Mouse (Mus musculus): ENCODE measurements around the gene Pde4b. TPM values are rescaled to one million over a fixed set of nuclear protein-coding genes. Genes with fewer than 3 reads are reported as not detected.
A peak's percentile ranks its signal among the peaks of the same experiment; 100 is the strongest.

Pde4b gene
- polyA plus RNA-seq, 1 experiment from 2014 or later: 22.5 TPM

DNA sequence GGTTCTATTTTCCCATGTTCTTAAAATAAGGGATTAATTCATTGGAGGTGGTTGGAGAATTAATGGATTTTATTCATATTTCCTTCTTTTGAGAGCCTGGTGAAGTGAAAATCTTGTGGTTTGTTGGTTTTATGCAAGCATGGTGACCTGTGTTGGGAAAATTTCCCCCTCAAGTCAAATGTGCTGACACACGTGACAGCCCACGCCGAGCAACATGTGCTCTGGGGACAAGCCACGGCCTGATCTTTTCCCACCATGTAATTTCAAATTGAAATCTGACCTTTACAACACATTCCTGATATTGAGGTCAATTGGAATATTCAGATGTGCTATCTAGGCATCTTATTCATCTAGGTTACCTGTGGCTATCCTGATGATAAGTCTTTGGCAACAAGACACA lies 443.5 kb downstream of the Pde4b start:
- H3K4me3 ChIP-seq: no peak overlapping the region
- H3K36me3 ChIP-seq: no peaks in the 10 kb centered on the region
- H3K9ac ChIP-seq: no peak overlapping the region
- H3K4me2 ChIP-seq: no peak overlapping the region
- H3K4me1 ChIP-seq (replicated peaks): peaks cover 23% of the 10 kb centered on the region
- 85% methylated on average over 4 of the region's 4 CpGs for WGBS
- no peaks in the 10 kb centered on the region for H3K9me3 ChIP-seq (replicated peaks)
- H3K27me3 ChIP-seq (replicated peaks): no peaks in the 10 kb centered on the region
- ATAC-seq (ENCODE audit: insufficient number of reproducible peaks, low FRiP score): no peak
- no peak overlapping the region for H3K27ac ChIP-seq (ENCODE audit: poor library complexity, severe bottlenecking)

DNA sequence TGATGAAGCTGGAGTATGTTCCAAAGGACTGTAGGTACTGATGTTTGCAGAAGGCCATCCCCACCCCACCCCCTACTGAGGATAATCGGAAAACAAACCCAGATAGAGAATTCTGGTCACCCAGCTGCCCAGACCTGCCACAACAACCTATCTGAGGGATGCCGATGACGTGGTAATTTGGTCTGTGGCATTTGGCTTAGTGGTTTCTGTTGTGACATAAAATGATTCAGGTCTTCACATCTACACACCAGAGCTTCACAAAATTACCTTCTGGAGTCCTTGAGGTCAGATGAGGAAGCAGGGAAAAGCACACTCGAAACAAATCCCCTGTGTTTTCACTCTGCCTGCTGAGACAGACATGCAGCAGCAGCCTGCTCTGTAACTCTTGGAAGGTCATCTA lies 444.4 kb downstream of the Pde4b start:
- no peaks in the 10 kb centered on the region for H3K27me3 ChIP-seq (replicated peaks)
- no peak overlapping the region for H3K4me2 ChIP-seq
- H3K27ac ChIP-seq (ENCODE audit: poor library complexity, severe bottlenecking): peak overlapping the region; percentile 59; the same call in 1 of the 2 replicates
- H3K4me1 ChIP-seq (replicated peaks): peaks cover 23% of the 10 kb centered on the region
- 32% methylated on average over 4 of the region's 4 CpGs for WGBS
- no peak for ATAC-seq (ENCODE audit: insufficient number of reproducible peaks, low FRiP score)
- no peak overlapping the region for H3K4me3 ChIP-seq
- no peaks in the 10 kb centered on the region for H3K36me3 ChIP-seq
- H3K9ac ChIP-seq: no peak overlapping the region
- no peaks in the 10 kb centered on the region for H3K9me3 ChIP-seq (replicated peaks)

DNA sequence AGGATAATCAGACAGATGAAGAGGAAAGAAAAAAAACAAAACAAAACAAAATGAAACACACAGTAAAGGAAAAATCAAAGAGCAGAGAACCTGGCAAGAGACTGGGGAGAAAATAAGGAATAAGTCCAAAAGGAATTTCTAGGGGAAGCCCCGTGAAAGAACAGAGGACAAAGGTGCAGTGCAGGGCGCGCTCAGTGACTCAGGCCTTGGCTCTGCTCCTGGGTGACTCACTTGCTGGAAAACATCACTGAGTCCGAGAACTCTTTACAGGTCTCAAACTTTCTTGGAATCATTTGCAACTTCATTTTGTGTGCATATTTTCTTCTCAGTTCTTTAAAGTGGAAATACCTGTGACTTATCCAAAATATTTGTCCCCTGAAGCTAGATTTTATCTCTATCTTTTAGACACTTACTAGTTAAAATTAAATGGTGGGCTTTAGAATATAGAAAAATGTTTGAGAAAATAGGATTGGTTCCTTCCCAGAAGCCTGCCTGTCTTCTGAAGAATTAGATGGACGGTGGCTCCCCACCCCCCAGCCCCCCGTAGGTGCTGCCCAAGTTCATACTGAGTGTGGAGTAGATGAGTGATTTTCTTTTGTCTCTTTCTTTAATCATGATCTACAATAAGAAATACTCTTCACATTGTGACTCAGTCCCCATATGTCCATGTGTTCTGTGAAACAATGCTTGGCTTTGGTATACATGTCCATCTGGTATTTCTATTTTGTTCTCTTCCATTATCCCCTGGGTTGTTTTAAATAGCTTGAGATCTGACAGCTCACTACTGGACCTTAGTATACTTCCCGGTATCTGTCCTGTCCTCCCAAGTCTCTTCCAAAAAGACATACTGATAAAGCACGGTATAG lies 446.1 kb downstream of the Pde4b start:
- 49% methylated on average over 8 of the region's 8 CpGs for whole genome bisulfite sequencing
- 0 out of 2 replicates have a peak, but pooled peaks have one; percentile 39 for ATAC-seq (ENCODE audit: insufficient number of reproducible peaks, low FRiP score)
- Histone ChIP-seq H3K4me3 (no peak overlapping the region), H3K27ac (ENCODE audit: poor library complexity, severe bottlenecking) (peak overlapping the region; percentile 62; the same call in 1 of the 2 replicates), H3K4me1 (replicated peaks) (peaks cover 23% of the 10 kb centered on the region), H3K4me2 (no peak overlapping the region), H3K36me3 (no peaks in the 10 kb centered on the region), H3K9ac (no peak overlapping the region), H3K27me3 (replicated peaks) (no peaks in the 10 kb centered on the region), H3K9me3 (replicated peaks) (no peaks in the 10 kb centered on the region)

DNA sequence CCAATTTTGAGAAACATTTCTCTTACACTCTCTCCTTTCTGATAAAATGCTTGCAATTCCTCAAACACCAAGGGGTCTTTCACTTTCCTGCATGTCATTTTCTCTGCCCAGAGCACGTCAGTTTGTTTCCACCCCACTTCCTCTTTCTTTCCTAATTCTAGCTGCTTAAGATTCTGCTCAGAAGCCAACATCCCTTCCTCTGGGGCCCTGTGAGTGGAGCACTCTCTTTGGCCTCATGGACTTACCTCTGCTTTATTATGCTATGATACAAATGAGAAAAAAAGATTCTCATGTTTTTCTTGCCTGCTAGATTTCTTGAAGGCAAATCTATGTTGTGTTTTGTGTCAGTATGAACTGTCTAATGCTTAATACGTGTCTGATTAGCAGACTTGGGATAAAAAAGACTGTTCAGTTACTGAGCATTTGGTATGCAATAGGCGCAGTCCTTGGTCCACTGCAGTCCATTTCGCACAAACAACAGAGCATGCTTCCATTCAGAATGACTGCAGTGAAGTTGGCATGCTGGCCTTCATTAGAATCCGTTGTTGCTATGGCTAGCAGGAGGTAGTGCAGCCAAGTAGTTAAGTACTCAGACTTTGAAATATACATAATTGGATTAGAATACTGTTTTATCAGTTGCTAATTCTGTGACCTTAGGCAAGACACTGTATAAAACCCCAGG lies 446.8 kb downstream of the Pde4b start:
- Histone ChIP-seq H3K27ac (ENCODE audit: poor library complexity, severe bottlenecking) (peak overlapping the region; percentile 62; the same call in 1 of the 2 replicates), H3K4me2 (no peak overlapping the region), H3K9me3 (replicated peaks) (no peaks in the 10 kb centered on the region), H3K4me3 (no peak overlapping the region), H3K27me3 (replicated peaks) (no peaks in the 10 kb centered on the region), H3K4me1 (replicated peaks) (peaks cover 21% of the 10 kb centered on the region), H3K9ac (no peak overlapping the region), H3K36me3 (no peaks in the 10 kb centered on the region)
- ATAC-seq (ENCODE audit: insufficient number of reproducible peaks, low FRiP score): no peak
- 59% methylated on average over 5 of the region's 5 CpGs for WGBS

DNA sequence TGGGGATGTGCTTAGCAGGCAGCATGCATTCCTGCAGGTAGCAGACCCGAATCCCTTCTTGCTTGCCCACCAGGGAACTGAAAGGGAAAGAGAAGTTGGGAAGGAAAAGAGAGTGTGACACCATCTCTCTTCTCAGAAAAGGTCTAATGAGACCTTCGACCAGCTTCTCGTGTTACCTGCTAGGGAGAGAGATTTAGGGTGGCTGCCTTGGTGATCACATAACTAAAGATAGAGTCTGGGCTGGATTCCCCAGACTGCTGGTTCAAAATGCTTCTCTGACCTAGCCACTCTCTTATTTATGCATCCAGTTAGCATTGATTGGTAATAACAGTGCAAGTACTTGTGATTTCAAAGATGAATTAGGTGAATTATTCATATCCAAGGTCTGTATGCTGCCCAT lies 448.5 kb downstream of the Pde4b start:
- Histone ChIP-seq H3K36me3 (no peaks in the 10 kb centered on the region), H3K4me3 (no peak overlapping the region), H3K4me1 (replicated peaks) (peaks cover 27% of the 10 kb centered on the region), H3K27ac (ENCODE audit: poor library complexity, severe bottlenecking) (no peak overlapping the region), H3K27me3 (replicated peaks) (no peaks in the 10 kb centered on the region), H3K9ac (no peak overlapping the region), H3K4me2 (no peak overlapping the region), H3K9me3 (replicated peaks) (no peaks in the 10 kb centered on the region)
- WGBS: 58% methylated on average over 3 of the region's 3 CpGs
- ATAC-seq (ENCODE audit: insufficient number of reproducible peaks, low FRiP score): no peak

DNA sequence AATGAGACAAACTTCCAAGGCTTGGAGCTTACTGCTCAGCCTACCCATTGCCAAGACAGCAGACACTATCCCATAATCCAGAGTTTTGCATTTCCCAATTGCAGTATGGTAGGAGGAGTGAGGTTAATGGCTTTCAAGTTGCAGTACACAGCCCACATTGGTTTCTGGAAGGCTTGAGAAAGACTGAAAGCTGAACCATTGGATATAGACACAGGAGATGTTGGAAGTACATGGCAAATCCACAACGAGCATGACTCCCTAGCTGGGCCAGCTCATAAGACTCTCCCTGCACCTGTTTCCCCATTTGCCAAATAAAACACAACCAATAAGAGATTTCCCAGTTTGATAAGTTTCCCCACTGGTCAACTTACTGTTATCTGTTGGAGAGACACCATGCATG lies 450.9 kb downstream of the Pde4b start:
- Histone ChIP-seq H3K27me3 (replicated peaks) (no peaks in the 10 kb centered on the region), H3K9ac (no peak overlapping the region), H3K4me3 (no peak overlapping the region), H3K4me2 (no peak overlapping the region), H3K9me3 (replicated peaks) (no peaks in the 10 kb centered on the region), H3K27ac (ENCODE audit: poor library complexity, severe bottlenecking) (no peak overlapping the region), H3K36me3 (no peaks in the 10 kb centered on the region), H3K4me1 (replicated peaks) (peaks cover 19% of the 10 kb centered on the region)
- WGBS: 76% methylated on average over 1 of the region's 1 CpGs
- ATAC-seq (ENCODE audit: insufficient number of reproducible peaks, low FRiP score): no peak

DNA sequence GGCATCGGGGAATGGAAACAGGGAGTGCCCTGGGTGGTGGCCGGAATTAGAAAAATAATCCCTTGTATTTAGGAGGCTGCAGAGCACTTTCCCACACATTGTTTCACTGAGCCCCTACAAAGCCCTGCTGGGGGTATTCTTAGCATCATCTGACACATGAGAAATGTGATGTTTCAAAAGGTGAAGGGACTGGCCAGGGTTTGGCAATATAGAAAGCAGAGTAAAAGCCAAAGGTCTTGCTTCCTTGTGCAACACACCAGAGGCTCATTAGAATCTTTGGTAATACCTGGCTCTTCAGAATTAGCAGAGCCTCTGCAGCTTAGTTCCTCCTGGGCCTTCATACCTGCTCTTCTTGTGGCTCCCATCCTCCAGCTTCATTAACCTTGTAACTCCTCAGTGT lies 451.4 kb downstream of the Pde4b start:
- Histone ChIP-seq H3K27ac (ENCODE audit: poor library complexity, severe bottlenecking) (no peak overlapping the region), H3K27me3 (replicated peaks) (no peaks in the 10 kb centered on the region), H3K9me3 (replicated peaks) (no peaks in the 10 kb centered on the region), H3K36me3 (no peaks in the 10 kb centered on the region), H3K4me2 (no peak overlapping the region), H3K4me3 (no peak overlapping the region), H3K9ac (no peak overlapping the region), H3K4me1 (replicated peaks) (peaks cover 16% of the 10 kb centered on the region)
- WGBS: 83% methylated on average over 2 of the region's 2 CpGs
- ATAC-seq (ENCODE audit: insufficient number of reproducible peaks, low FRiP score): no peak

DNA sequence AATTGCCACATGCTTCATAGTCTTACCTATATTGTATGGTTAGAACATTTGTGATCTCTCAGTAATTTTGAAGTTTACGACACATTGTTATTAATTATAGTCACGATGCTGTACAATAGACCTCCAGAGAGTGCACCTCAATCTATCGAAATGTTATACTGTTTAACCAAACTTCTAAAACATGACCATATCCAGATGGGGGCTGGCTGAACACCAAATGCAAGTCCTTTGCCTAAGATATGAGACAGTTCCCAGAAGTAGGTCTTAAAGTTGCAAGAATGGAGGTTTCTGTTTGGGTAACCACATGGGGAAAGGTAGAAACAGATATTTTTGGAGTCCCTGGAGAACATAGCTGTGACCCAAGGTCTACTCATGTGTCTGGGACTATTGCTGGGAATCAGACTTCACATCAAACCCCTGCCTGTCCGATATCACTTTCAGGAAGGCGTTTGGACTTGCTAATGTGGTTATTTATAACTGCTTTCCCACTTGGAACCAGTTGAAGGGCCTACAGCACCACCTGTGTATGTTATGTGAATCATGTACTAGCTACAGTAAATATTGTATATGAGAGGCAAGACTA lies 452.3 kb downstream of the Pde4b start:
- no peak overlapping the region for H3K9ac ChIP-seq
- no peak overlapping the region for H3K27ac ChIP-seq (ENCODE audit: poor library complexity, severe bottlenecking)
- H3K9me3 ChIP-seq (replicated peaks): no peaks in the 10 kb centered on the region
- 64% methylated on average over 5 of the region's 5 CpGs for WGBS
- no peak for ATAC-seq (ENCODE audit: insufficient number of reproducible peaks, low FRiP score)
- no peaks in the 10 kb centered on the region for H3K36me3 ChIP-seq
- no peak overlapping the region for H3K4me2 ChIP-seq
- peaks cover 9% of the 10 kb centered on the region for H3K4me1 ChIP-seq (replicated peaks)
- no peaks in the 10 kb centered on the region for H3K27me3 ChIP-seq (replicated peaks)
- H3K4me3 ChIP-seq: no peak overlapping the region

DNA sequence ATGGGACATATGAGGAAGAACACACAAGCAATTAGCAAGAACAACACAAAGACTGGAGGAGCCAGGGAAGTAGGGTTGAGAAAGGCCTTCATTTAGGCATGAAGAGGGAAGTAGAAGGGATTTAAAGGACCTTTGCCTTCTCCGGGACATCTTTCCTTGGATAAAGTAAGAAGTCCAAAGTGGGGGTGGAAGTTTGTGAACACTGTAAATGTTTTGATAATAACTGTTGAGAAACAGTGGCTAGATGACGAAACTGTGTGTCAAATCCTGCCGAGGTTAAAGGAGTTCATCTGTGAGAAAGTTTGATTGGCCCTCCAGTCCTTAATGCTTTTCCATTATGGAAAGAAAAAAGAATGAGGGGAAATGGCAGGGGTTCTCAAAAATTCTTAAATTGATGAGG lies 455.6 kb downstream of the Pde4b start:
- no peak for ATAC-seq (ENCODE audit: insufficient number of reproducible peaks, low FRiP score)
- H3K27ac ChIP-seq (ENCODE audit: poor library complexity, severe bottlenecking): no peak overlapping the region
- H3K9ac ChIP-seq: no peak overlapping the region
- H3K4me2 ChIP-seq: no peak overlapping the region
- no peaks in the 10 kb centered on the region for H3K9me3 ChIP-seq (replicated peaks)
- H3K27me3 ChIP-seq (replicated peaks): no peaks in the 10 kb centered on the region
- H3K4me3 ChIP-seq: no peak overlapping the region
- 88% methylated on average over 3 of the region's 3 CpGs for WGBS
- H3K36me3 ChIP-seq: no peaks in the 10 kb centered on the region
- peaks cover 17% of the 10 kb centered on the region for H3K4me1 ChIP-seq (replicated peaks)

DNA sequence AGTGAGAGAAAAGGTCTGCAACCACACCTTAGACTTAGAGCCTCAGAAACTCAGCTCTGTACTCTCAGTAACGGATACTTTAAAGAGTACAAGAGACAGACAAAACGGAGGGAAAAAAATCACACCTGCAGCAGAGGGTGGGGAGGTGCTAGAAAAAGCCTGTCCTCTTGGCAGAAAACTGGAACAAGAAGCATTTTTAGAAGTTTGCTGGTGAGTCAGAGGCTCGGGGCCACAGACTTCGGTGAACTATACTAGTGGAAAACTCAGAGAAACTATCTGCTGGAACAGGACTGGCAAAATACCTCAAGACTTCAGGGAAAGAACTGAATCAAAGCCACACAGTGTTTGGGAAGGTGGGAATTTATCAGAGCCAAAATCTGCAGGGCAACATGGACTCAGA lies 457.9 kb downstream of the Pde4b start:
- WGBS: 79% methylated on average over 4 of the region's 4 CpGs
- Histone ChIP-seq H3K27ac (ENCODE audit: poor library complexity, severe bottlenecking) (no peak overlapping the region), H3K4me1 (replicated peaks) (peaks cover 12% of the 10 kb centered on the region; the same call in 1 of the 2 replicates), H3K27me3 (replicated peaks) (no peaks in the 10 kb centered on the region), H3K4me3 (no peak overlapping the region), H3K36me3 (no peaks in the 10 kb centered on the region), H3K9ac (no peak overlapping the region), H3K4me2 (no peak overlapping the region), H3K9me3 (replicated peaks) (no peaks in the 10 kb centered on the region)
- no peak for ATAC-seq (ENCODE audit: insufficient number of reproducible peaks, low FRiP score)

DNA sequence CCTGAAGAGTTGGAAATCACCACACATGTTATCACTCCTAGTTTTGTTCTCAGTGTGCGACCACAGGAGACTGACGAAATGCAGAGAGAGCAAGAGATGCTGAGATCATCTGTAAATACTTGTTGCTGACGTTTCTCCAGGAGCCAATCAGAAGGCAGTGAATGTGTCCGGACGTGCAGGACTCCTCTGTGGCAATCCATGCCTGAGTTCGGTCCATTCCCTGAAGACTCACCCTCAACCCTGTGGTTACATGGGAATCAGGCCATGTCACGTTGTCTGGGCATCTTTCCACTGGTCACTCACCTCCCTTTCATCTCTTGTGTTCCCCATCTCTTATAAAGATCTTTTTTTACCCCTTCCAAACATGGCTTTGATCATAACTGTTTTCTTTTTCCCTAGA lies 468.2 kb downstream of the Pde4b start:
- Histone ChIP-seq H3K27me3 (replicated peaks) (no peaks in the 10 kb centered on the region), H3K9ac (no peak overlapping the region), H3K9me3 (replicated peaks) (no peaks in the 10 kb centered on the region), H3K4me3 (no peak overlapping the region), H3K36me3 (no peaks in the 10 kb centered on the region), H3K4me2 (no peak overlapping the region), H3K27ac (ENCODE audit: poor library complexity, severe bottlenecking) (no peak overlapping the region), H3K4me1 (replicated peaks) (peaks cover 26% of the 10 kb centered on the region)
- no peak for ATAC-seq (ENCODE audit: insufficient number of reproducible peaks, low FRiP score)
- 60% methylated on average over 7 of the region's 7 CpGs for WGBS

All from heart, embryonic 12.5 days (tissue).